Mouse (Mus musculus) v-Abl transformed pro-B cells (cell line): ENCODE results near the gene Ninj2.
"Not testable (repeated sequence)": the region's sequence is repeated elsewhere in the genome, so short reads cannot be mapped to it uniquely, and the experiment has no call there.

Experiments
- in situ Hi-C, 2 experiments: fragments of 400-800 bp; cut with MboI; formaldehyde crosslinking; loops; one replicate each; pipeline ENCODE4 v1.15.1; 2025; ENCODE audit not compliant: unreplicated experiment in 2 of 2

Gene Ninj2

GRCm38 (mm10) chr6:120093100-120093499 is at the start of gene Ninj2:
Ninj2 (plus strand) TSS chr6:120093350.
- in situ Hi-C loops: no loop called here

- in situ Hi-C loops: no loop called here
These were observed 47.7 kb upstream of the Ninj2 start for GRCm38 (mm10) chr6:120045406-120045805.

- in situ Hi-C loops: no loop called here
These were observed 45.4 kb upstream of the Ninj2 start for GRCm38 (mm10) chr6:120047705-120048292.

- in situ Hi-C loops: no loop called here
These were observed 38.7 kb upstream of the Ninj2 start for GRCm38 (mm10) chr6:120054412-120054811.

GRCm38 (mm10) chr6:120055666-120056540 is 37.2 kb upstream of the Ninj2 start:
- in situ Hi-C loops: loop anchor here in 1 of 2 experiments (5.0 kb wide), 1 partner anchor 56 kb away; no protein-coding TSS in a partner anchor

GRCm38 (mm10) chr6:120062934-120063333 is 30.2 kb upstream of the Ninj2 start:
- in situ Hi-C loops: no loop called here

- in situ Hi-C loops: no loop called here
These were observed 28.5 kb upstream of the Ninj2 start for GRCm38 (mm10) chr6:120064627-120065026.

- in situ Hi-C loops: no loop called here
These were observed 27.5 kb upstream of the Ninj2 start for GRCm38 (mm10) chr6:120065552-120066177.

GRCm38 (mm10) chr6:120069546-120069945 is 23.6 kb upstream of the Ninj2 start:
- in situ Hi-C loops: no loop called here

GRCm38 (mm10) chr6:120072630-120073029 is 20.5 kb upstream of the Ninj2 start:
- in situ Hi-C loops: no loop called here

GRCm38 (mm10) chr6:120076619-120077450 is 16.3 kb upstream of the Ninj2 start:
- in situ Hi-C loops: no loop called here

GRCm38 (mm10) chr6:120079547-120079946 is 13.6 kb upstream of the Ninj2 start:
- in situ Hi-C loops: no loop called here

- in situ Hi-C loops: loop anchor here in 1 of 2 experiments (5.0 kb wide), 1 partner anchor 39 kb away; no protein-coding TSS in a partner anchor
These were observed 11.6 kb upstream of the Ninj2 start for GRCm38 (mm10) chr6:120081516-120081915.

GRCm38 (mm10) chr6:120082251-120082950 is 10.7 kb upstream of the Ninj2 start:
- in situ Hi-C loops: loop anchor here in 1 of 2 experiments (5.0 kb wide), 1 partner anchor 40 kb away; no protein-coding TSS in a partner anchor

GRCm38 (mm10) chr6:120082951-120083411 is 10.2 kb upstream of the Ninj2 start:
- in situ Hi-C loops: loop anchor here in 1 of 2 experiments (5.0 kb wide), 1 partner anchor 41 kb away; no protein-coding TSS in a partner anchor

GRCm38 (mm10) chr6:120083442-120083841 is 9.7 kb upstream of the Ninj2 start:
- in situ Hi-C loops: loop anchor here in 1 of 2 experiments (5.0 kb wide), 1 partner anchor 41 kb away; no protein-coding TSS in a partner anchor

- in situ Hi-C loops: loop anchor here in 1 of 2 experiments (5.0 kb wide), 1 partner anchor 43 kb away; no protein-coding TSS in a partner anchor
These were observed 8.2 kb upstream of the Ninj2 start for GRCm38 (mm10) chr6:120084983-120085382.

- in situ Hi-C loops: no loop called here
These were observed 7.3 kb upstream of the Ninj2 start for GRCm38 (mm10) chr6:120085832-120086231.

- in situ Hi-C loops: not testable (repeated sequence)
These were observed 6.1 kb upstream of the Ninj2 start for GRCm38 (mm10) chr6:120087041-120087440.
